17 mouse cellular contexts compared by ENCODE assay signal in genomic region chr2:148123780-148124179, GRCm38 (mm10).
DNase-seq lines count a peak whose midpoint lies in the region; ATAC-seq and TF ChIP-seq lines count a peak whose summit lies in the region.
"Had no signal": no experiment of that assay in that cellular context is flagged by ENCODE, and none has a peak within 500 bp of the region (broad histone marks: within the 10 kb centered on the region; RNA-seq: fewer than 3 reads in every experiment).

No protein-coding gene starts in this region.

- no peaks in the 10 kb centered on the region for H3K36me3 ChIP-seq in E14TG2a.4 (ENCODE audit: insufficient read depth, low read length)
- H3K36me3 ChIP-seq: embryonic facial prominence, embryonic 15.5 days; liver, embryonic 12.5 days; midbrain, embryonic 13.5 days; neural tube, embryonic 15.5 days had no signal

- peak; percentile 46 for TF ChIP-seq CTCF in left cerebral cortex, adult 2 months (IDR thresholded peaks at IDR 0.05)
- TF ChIP-seq CTCF in E14TG2a.4 (conservative IDR thresholded peaks at IDR 0.05; ENCODE audit: low read length): 0 out of 2 replicates have a peak, but pooled peaks have one; percentile 4

- no peak overlapping the region for H3K4me3 ChIP-seq in left cerebral cortex, adult 2 months
- no peak overlapping the region for H3K4me3 ChIP-seq in E14TG2a.4 (replicated peaks; ENCODE audit: low read length)
- H3K4me3 ChIP-seq: embryonic facial prominence, embryonic 15.5 days; liver, embryonic 12.5 days; midbrain, embryonic 13.5 days; neural tube, embryonic 15.5 days had no signal

- DNase-seq in frontal cortex, adult 2 months (ENCODE audit: extremely low spot score in 1 of 2, low spot score in 1 of 2): no peak
- DNase-seq in left cerebral cortex, adult 2 months (ENCODE audit: extremely low spot score in 1 of 2, low spot score in 2 of 2): no peak
- no peak for DNase-seq in left cerebral cortex, adult 9 months (ENCODE audit: low spot score in 2 of 2)
- DNase-seq in embryo, embryonic 11 days: peak; percentile 11
- DNase-seq in heart, postnatal 10 days: no peak
- DNase-seq: adrenal gland, postnatal 10 days; cerebellum, adult 18-20 months; heart, adult 18-20 months; right cerebral cortex, adult 18-20 months had no signal

- no peaks in the 10 kb centered on the region for H3K27me3 ChIP-seq in E14TG2a.4 (ENCODE audit: insufficient read depth, low read length)
- H3K27me3 ChIP-seq: liver, embryonic 12.5 days; midbrain, embryonic 13.5 days; neural tube, embryonic 15.5 days had no signal

- peak; percentile 86 for ATAC-seq in frontal cortex, adult (ENCODE audit: low TSS enrichment)
- no peak for ATAC-seq in monocyte, adult 5-6 weeks (replicated peaks; ENCODE audit: insufficient number of reproducible peaks, low FRiP score, low TSS enrichment, poor library complexity, severe bottlenecking)
- ATAC-seq: forebrain, embryonic 16.5 days; liver, embryonic 12.5 days; midbrain, embryonic 13.5 days had no signal

- intact Hi-C loops in left cerebral cortex, adult 2 months (cut with DNase I): loop anchor here (2.0 kb wide), 4 partner anchors 271 to 457 kb away; partner anchors contain the start of gene Sstr4
- intact Hi-C loops in heart, postnatal 10 days (cut with DNase I): loop anchor here (2.0 to 5.0 kb wide), 4 partner anchors 49 to 531 kb away; no protein-coding TSS in a partner anchor

- H3K4me1 ChIP-seq in E14TG2a.4 (replicated peaks; ENCODE audit: low read depth, low read length): peaks cover 5% of the 10 kb centered on the region
- H3K4me1 ChIP-seq: liver, embryonic 12.5 days; midbrain, embryonic 13.5 days had no signal

- H3K27ac ChIP-seq in left cerebral cortex, adult 2 months: no peak overlapping the region
- H3K27ac ChIP-seq: embryonic facial prominence, embryonic 15.5 days; liver, embryonic 12.5 days; midbrain, embryonic 13.5 days; neural tube, embryonic 15.5 days had no signal

- H3K9me3 ChIP-seq in E14TG2a.4 (ENCODE audit: low read length): no peaks in the 10 kb centered on the region
- H3K9me3 ChIP-seq: embryonic facial prominence, embryonic 15.5 days; liver, embryonic 12.5 days; midbrain, embryonic 13.5 days; neural tube, embryonic 15.5 days had no signal
